Mouse (Mus musculus): ENCODE measurements at regions not wholly inside any gene's neighbourhood (a gene's known extent, or its start where the extent isn't known, plus 50 kb on each side); places are given as distances from the start of the nearest gene placed in this dataset.

GRCm38 (mm10) chr2:74130141-74130588, 219.0 kb upstream of the Atp5g3 start:
- Histone ChIP-seq H3K27me3 (ENCODE audit: control insufficient read depth, insufficient read depth, low read length) (no peaks in the 10 kb centered on the region), H3K4me1 (ENCODE audit: control insufficient read depth, insufficient read depth, insufficient read length) (no peaks in the 10 kb centered on the region), H3K36me3 (ENCODE audit: control insufficient read depth, insufficient read depth, low read length) (no peaks in the 10 kb centered on the region), H3K4me3 (ENCODE audit: extremely low read depth, insufficient read depth, insufficient read length) (no peak overlapping the region), H3K27ac (ENCODE audit: insufficient read depth, low read length) (no peak overlapping the region)
- TF ChIP-seq CTCF (IDR thresholded peaks at IDR 0.05; ENCODE audit: extremely low read depth, insufficient read depth, insufficient read length, insufficient replicate concordance) (no peak), POLR2A (IDR thresholded peaks at IDR 0.05; ENCODE audit: low read depth, low read length) (no peak)
- 44% methylated on average over 8 of the region's 8 CpGs for WGBS
- DNase-seq (ENCODE audit: low read depth in 1 of 2, low spot score in 2 of 2): no peak

GRCm38 (mm10) chr2:74128782-74129538, 217.8 kb upstream of the Atp5g3 start:
- Histone ChIP-seq H3K36me3 (ENCODE audit: control insufficient read depth, insufficient read depth, low read length) (no peaks in the 10 kb centered on the region), H3K27ac (ENCODE audit: insufficient read depth, low read length) (no peak overlapping the region), H3K4me1 (ENCODE audit: control insufficient read depth, insufficient read depth, insufficient read length) (no peaks in the 10 kb centered on the region), H3K4me3 (ENCODE audit: extremely low read depth, insufficient read depth, insufficient read length) (no peak overlapping the region), H3K27me3 (ENCODE audit: control insufficient read depth, insufficient read depth, low read length) (no peaks in the 10 kb centered on the region)
- WGBS: 6% methylated on average over 14 of the region's 14 CpGs
- DNase-seq (ENCODE audit: low read depth in 1 of 2, low spot score in 2 of 2): no peak
- TF ChIP-seq CTCF (IDR thresholded peaks at IDR 0.05; ENCODE audit: extremely low read depth, insufficient read depth, insufficient read length, insufficient replicate concordance) (no peak), POLR2A (IDR thresholded peaks at IDR 0.05; ENCODE audit: low read depth, low read length) (no peak)

GRCm38 (mm10) chr2:74127136-74127535, 216.0 kb upstream of the Atp5g3 start:
- H3K4me3 ChIP-seq (ENCODE audit: extremely low read depth, insufficient read depth, insufficient read length): no peak overlapping the region
- no peaks in the 10 kb centered on the region for H3K27me3 ChIP-seq (ENCODE audit: control insufficient read depth, insufficient read depth, low read length)
- no peak overlapping the region for H3K27ac ChIP-seq (ENCODE audit: insufficient read depth, low read length)
- TF ChIP-seq CTCF (IDR thresholded peaks at IDR 0.05; ENCODE audit: extremely low read depth, insufficient read depth, insufficient read length, insufficient replicate concordance) (no peak), POLR2A (IDR thresholded peaks at IDR 0.05; ENCODE audit: low read depth, low read length) (no peak)
- no peaks in the 10 kb centered on the region for H3K36me3 ChIP-seq (ENCODE audit: control insufficient read depth, insufficient read depth, low read length)
- H3K4me1 ChIP-seq (ENCODE audit: control insufficient read depth, insufficient read depth, insufficient read length): no peaks in the 10 kb centered on the region
- DNase-seq (ENCODE audit: low read depth in 1 of 2, low spot score in 2 of 2): no peak
- 77% methylated on average over 4 of the region's 4 CpGs for WGBS

- no peak for TF ChIP-seq CTCF (IDR thresholded peaks at IDR 0.05; ENCODE audit: extremely low read depth, insufficient read depth, insufficient read length, insufficient replicate concordance)
- no peak for TF ChIP-seq POLR2A (IDR thresholded peaks at IDR 0.05; ENCODE audit: low read depth, low read length)
- H3K4me1 ChIP-seq (ENCODE audit: control insufficient read depth, insufficient read depth, insufficient read length): no peaks in the 10 kb centered on the region
- H3K4me3 ChIP-seq (ENCODE audit: extremely low read depth, insufficient read depth, insufficient read length): no peak overlapping the region
- DNase-seq (ENCODE audit: low read depth in 1 of 2, low spot score in 2 of 2): no peak
- H3K36me3 ChIP-seq (ENCODE audit: control insufficient read depth, insufficient read depth, low read length): no peaks in the 10 kb centered on the region
- H3K27ac ChIP-seq (ENCODE audit: insufficient read depth, low read length): no peak overlapping the region
- 66% methylated on average over 2 of the region's 2 CpGs for WGBS
- H3K27me3 ChIP-seq (ENCODE audit: control insufficient read depth, insufficient read depth, low read length): no peaks in the 10 kb centered on the region
Measured at GRCm38 (mm10) chr2:74124252-74124651, 213.1 kb upstream of the Atp5g3 start.

- no peak for DNase-seq (ENCODE audit: low read depth in 1 of 2, low spot score in 2 of 2)
- WGBS: 78% methylated on average over 6 of the region's 6 CpGs
- Histone ChIP-seq H3K27me3 (ENCODE audit: control insufficient read depth, insufficient read depth, low read length) (no peaks in the 10 kb centered on the region), H3K4me1 (ENCODE audit: control insufficient read depth, insufficient read depth, insufficient read length) (no peaks in the 10 kb centered on the region), H3K27ac (ENCODE audit: insufficient read depth, low read length) (no peak overlapping the region), H3K4me3 (ENCODE audit: extremely low read depth, insufficient read depth, insufficient read length) (no peak overlapping the region), H3K36me3 (ENCODE audit: control insufficient read depth, insufficient read depth, low read length) (no peaks in the 10 kb centered on the region)
- TF ChIP-seq POLR2A (IDR thresholded peaks at IDR 0.05; ENCODE audit: low read depth, low read length) (no peak), CTCF (IDR thresholded peaks at IDR 0.05; ENCODE audit: extremely low read depth, insufficient read depth, insufficient read length, insufficient replicate concordance) (no peak)
Measured at GRCm38 (mm10) chr2:74123360-74124074, 212.4 kb upstream of the Atp5g3 start.

- Histone ChIP-seq H3K27ac (ENCODE audit: insufficient read depth, low read length) (no peak overlapping the region), H3K27me3 (ENCODE audit: control insufficient read depth, insufficient read depth, low read length) (no peaks in the 10 kb centered on the region), H3K36me3 (ENCODE audit: control insufficient read depth, insufficient read depth, low read length) (no peaks in the 10 kb centered on the region), H3K4me3 (ENCODE audit: extremely low read depth, insufficient read depth, insufficient read length) (no peak overlapping the region), H3K4me1 (ENCODE audit: control insufficient read depth, insufficient read depth, insufficient read length) (no peaks in the 10 kb centered on the region)
- TF ChIP-seq CTCF (IDR thresholded peaks at IDR 0.05; ENCODE audit: extremely low read depth, insufficient read depth, insufficient read length, insufficient replicate concordance): no peak
- no peak for TF ChIP-seq POLR2A (IDR thresholded peaks at IDR 0.05; ENCODE audit: low read depth, low read length)
- 71% methylated on average over 2 of the region's 2 CpGs for WGBS
- no peak for DNase-seq (ENCODE audit: low read depth in 1 of 2, low spot score in 2 of 2)
Measured at GRCm38 (mm10) chr2:74122937-74123336, 211.8 kb upstream of the Atp5g3 start.

GRCm38 (mm10) chr2:74120051-74120450, 208.9 kb upstream of the Atp5g3 start:
- no peak overlapping the region for H3K27ac ChIP-seq (ENCODE audit: insufficient read depth, low read length)
- no peaks in the 10 kb centered on the region for H3K4me1 ChIP-seq (ENCODE audit: control insufficient read depth, insufficient read depth, insufficient read length)
- H3K4me3 ChIP-seq (ENCODE audit: extremely low read depth, insufficient read depth, insufficient read length): no peak overlapping the region
- 47% methylated on average over 10 of the region's 10 CpGs for WGBS
- TF ChIP-seq POLR2A (IDR thresholded peaks at IDR 0.05; ENCODE audit: low read depth, low read length): no peak
- TF ChIP-seq CTCF (IDR thresholded peaks at IDR 0.05; ENCODE audit: extremely low read depth, insufficient read depth, insufficient read length, insufficient replicate concordance): no peak
- H3K27me3 ChIP-seq (ENCODE audit: control insufficient read depth, insufficient read depth, low read length): no peaks in the 10 kb centered on the region
- H3K36me3 ChIP-seq (ENCODE audit: control insufficient read depth, insufficient read depth, low read length): no peaks in the 10 kb centered on the region
- no peak for DNase-seq (ENCODE audit: low read depth in 1 of 2, low spot score in 2 of 2)
